Mouse (Mus musculus) embryo, embryonic 10 days (tissue): Measurements from ENCODE around the gene Pcdh8.

Experiments used
- DNase-seq: peaks from one replicate; pipeline ENCODE4 v3.0.0-alpha.2; 2015; ENCODE audit warnings: low spot score

The Pcdh8 gene

DNA sequence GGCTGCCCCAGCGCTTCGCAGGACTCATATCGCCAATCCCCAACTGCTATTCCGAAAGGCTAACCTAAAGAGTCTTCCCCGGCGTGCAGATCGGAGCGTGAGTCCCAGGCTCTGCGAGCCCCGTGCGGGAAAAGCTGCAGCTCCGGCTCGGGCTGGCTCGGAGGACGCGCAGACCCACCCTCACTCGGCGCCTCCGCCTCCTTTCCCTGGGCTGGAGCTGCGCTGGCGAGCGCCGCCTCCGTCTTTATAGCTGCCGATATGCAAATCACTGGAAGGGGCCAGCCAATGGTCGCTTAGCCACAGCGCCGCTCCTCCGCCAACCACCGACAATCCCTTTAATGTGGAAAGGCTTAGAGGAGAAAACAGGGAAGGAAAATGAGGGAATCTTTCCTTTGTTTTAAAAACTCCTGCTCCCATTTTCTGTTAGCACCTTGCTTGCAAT lies at the start of gene Pcdh8:
Pcdh8 (minus strand) TSS at position 219 of the 442 bp plus-strand sequence.
- peak; percentile 97 for DNase-seq

DNA sequence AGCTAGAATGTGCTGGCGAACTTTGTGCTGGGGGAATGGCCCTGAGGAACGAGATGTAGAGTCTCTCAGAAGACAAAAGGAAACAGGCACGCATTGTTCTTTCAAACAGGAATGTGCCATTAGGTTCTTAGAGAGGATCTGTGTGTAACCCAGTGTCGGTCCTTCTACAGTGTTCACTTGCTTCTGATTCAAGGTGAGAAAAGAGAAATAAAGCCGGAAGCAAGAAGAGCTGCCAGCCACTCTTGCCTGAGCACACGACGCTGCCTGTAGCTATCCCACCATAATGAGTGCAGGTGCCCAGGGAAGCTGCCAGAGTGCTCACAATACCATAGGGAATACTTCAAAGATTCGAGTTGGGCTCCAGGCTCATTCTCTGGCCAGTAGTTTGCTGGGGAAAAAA lies 43.6 kb upstream of the Pcdh8 start:
- no peak for DNase-seq

DNA sequence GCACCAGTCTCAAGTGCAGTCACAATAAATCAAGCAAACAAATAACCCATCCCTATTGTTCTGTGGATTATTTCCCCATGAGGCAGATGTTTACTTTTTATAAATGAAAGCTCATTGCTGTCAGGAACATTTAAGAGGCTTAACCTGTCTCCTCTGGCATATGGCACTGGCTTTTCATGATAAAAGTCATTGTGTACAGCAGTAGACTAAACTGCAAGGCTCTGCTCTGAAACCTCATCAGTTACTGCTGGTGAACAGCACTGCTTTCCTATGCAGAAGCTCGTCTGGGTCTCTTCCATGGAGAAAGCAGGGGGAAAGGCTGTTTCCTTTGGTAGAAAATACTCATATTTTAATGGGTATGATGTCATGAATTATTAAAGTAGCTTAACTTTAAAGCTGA lies 43.0 kb upstream of the Pcdh8 start:
- no peak for DNase-seq

DNA sequence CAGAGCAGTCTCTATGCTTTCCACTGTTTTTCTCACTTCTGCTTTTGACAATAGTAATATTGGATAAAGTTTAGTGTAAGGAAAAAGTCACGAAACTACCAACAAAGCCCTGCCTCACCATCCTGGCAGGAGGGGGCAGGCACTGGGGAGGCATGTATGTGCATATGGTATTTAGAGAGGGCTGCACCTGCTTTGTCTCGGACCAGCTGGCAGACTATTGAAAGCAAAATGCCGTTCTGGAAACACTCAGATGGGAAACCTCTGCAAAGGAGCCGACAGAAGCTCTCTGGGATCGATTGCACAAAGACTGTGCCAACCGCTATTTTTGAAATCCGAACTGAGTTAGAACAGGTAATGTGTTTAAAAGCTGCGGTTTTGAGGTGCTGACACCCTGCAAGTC lies 22.1 kb upstream of the Pcdh8 start:
- DNase-seq, result no peak

DNA sequence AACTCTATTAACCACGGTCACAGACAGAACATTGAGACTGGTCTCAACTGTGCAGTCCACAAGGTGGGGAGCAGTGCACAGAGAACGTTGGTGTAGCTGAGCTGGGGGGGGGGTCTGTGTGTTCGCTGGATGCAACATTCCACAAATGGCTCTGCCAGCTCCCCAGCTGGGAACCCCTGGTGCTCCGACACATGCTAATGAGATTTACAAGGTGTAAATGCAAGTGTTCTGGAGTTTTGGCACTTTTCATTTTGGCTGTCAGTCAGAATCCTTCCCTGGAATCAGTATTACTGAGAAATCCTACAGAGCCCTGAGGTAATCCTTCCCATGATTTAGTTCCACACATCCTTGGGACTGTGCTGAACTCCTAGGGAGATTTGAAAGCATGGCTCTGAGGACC lies 18.4 kb upstream of the Pcdh8 start:
- DNase-seq, result no peak

DNA sequence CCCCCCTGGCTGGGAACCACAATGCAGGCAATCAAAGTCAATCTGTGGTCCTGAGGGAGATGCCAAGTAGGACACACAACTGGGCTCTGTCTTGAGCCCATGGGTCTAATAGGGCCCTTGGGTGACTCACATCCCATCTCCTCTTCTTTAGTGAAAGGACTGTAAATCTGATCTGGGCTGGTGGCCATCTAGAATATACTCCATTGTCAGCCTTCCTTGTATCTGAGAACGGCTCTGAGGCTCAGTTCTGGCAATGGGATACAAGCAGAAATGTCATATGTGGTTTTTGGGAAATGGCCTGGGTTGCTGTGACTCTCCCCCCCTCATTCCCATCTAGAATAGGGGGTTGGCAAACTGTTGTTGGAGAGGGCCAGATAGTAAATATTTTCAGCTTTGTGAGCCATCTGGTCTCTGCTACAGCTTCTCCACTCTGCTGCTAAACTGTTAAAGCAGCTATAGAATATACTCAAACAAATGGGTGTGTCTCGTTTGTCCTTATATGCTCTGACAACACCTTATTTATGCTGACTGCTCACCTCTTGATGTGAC lies 17.6 kb upstream of the Pcdh8 start:
- DNase-seq, result no peak

DNA sequence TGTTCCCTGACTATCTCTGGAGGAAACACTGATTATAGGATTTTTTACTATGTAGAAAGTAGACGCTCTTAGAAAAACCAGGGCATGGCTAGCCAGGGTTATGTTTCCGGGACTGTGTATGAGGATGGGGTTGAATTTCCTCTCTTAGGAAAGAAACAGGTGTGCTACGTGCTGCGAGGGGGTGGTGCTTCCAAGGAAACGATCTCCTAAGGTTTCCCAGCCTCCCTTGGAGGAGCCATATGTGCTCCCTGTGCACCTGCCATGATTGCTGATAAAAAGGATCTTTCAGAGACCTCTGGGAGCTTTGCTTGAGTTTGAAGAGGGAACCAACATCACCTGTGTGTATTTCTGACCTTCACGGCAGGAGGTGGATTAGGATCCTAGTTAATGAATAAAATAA lies 16.8 kb upstream of the Pcdh8 start:
- DNase-seq, result no peak

DNA sequence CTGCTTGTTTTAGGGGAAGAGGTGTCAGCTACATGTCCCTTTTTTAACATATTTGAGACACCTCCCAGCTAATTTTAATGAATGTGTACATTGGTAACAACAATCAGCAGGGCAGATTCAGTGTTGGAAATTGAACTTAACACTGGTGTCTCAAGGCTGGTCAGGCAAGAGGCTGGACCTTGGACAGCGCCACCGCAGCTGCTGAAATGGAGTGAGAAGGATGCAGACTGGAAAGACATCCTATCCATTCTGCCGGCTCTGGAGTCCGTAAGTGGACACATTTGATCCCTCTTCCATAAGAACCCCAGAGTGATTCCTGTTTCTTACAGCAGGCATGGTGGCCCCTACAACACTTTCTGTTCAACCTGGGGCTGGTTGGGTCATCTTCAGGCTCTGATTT lies 14.3 kb upstream of the Pcdh8 start:
- peak; percentile 74 for DNase-seq

DNA sequence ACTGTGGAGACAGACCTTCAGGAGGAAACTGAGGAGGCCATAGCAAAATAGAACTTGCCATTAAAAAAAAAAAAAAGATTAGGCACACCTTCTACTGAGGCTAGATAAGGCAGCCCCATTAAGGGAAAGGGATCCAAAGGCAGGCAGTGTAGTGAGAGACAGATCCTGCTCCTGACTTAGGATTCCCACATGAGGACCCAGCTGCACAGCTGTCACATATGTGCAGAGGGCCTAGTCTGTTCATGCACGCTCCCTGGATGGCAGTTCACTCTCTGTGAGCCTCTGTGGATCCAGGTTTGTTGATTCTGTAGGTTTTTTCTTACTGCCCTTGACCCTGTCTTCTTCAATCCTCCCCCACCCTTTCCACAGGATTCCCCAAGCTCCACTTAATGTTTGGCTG lies 9.8 kb upstream of the Pcdh8 start:
- no peak for DNase-seq

DNA sequence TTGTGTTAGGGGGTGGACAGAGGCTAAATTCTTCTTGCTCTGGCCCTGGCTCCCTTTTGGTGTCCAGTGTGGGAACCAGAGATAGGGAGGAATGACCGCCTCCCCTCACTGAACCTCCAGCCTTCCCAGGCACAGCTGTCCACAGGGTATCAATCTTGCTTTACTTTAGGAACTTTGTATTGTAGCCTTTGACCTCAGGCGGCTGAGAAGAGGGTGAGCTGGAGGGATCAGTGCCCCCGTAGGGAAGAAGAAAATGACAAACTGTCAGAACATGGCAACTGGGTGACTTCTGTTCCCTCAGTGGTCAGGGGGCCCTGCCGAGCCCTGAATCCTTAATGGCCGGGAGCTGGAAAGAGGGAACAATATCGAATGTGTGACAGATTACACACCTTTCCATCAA lies 9.2 kb upstream of the Pcdh8 start:
- peak; percentile 68 for DNase-seq

DNA sequence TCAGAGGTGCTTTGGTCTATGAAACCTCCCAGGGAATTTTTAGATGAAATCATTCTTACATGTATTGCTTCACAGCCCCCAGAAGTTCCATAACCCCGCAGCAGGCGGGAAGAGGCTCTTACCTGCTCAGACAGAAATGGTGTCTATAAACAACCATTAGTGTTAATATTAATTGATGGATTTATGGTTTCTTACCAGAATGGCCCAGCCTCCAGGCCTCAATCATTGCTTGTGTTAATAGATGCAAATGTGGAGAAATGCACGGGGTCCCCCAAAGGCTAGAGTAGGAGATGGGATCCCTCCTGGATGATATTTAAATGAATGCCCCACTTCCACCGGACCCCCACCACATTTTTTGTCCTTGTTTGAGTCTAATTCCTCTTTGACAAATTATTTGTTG lies 8.7 kb upstream of the Pcdh8 start:
- DNase-seq, result no peak

DNA sequence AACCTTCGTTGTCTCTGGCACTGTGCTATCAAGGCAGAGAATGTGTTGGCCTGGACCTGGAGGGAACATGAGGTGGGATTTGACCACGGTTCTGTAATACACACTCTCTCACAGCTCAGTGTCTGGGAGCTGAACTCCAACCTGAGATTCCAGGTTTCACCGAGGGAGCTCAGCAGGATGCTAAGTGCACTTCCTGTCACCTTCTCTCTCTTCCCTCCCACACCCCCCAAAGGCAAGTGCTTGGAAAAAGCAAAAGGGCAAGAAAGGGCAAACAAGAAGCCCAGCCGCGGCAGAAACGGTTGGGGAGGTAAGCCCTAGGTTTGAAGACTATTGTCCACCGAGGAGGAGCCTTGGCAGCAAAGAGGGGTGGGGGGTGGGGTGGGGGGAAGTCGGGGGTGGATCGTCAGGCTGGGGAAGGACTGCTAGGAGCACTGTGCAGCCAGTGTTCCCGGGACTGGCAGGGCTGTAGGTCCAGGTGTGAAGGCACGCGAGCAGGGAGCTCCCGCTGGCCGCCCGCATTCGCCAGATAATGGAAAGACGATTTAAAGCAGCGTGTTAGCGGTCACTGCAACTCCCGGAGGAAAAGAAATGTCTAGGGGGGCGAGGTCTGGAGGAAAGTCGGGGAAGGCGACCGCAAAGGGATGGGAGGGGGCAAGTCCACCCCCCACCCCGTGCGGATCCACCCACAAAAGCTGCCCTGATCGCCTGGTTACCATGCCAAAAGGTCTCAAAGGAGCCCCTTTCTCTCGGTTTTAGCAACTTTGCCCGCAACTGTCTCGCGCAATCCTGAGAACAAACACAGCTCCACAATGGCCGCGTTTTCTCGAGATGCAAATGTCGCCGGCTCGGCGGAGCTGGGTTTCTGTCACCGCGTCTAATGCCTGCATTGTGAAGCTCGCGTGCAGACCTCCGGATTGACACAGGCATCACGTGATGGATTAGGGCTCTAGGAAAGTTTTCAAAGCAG lies 2.6 kb upstream of the Pcdh8 start:
- DNase-seq, result peak; percentile 87

DNA sequence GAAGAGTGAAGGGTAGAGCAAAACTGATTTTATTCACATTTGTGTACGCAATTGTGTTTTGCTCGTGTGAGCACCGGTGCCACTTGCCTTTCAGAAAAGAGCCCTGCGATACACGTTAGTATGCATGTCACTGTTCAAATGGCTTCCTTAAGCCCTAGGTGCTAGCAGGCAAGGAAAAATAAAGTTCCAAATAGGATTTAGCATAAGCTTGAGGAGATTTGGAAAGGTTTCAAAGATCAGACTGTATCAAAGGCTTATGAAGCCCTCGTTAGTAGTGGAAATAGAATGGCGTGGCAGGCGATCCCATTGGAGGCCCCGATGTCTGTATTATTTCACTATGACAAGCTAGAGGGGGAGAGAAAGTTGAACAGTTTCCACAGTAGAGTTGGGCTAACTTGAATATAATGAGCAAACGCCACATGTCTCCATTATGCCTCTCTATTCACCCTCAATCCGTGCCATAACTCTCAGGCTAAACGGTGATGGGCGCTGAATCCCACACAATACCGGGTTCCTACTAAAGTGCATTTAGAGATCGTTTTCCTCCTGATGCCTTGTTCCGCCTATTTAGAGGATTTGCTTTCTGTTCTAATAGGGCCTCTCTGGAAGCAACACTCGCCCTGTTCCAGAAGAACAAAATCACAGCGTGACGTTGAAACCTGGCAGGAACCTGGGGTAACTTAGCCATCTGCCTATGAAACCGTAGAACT lies 845 bp upstream of the Pcdh8 start:
- peak; percentile 35 for DNase-seq

DNA sequence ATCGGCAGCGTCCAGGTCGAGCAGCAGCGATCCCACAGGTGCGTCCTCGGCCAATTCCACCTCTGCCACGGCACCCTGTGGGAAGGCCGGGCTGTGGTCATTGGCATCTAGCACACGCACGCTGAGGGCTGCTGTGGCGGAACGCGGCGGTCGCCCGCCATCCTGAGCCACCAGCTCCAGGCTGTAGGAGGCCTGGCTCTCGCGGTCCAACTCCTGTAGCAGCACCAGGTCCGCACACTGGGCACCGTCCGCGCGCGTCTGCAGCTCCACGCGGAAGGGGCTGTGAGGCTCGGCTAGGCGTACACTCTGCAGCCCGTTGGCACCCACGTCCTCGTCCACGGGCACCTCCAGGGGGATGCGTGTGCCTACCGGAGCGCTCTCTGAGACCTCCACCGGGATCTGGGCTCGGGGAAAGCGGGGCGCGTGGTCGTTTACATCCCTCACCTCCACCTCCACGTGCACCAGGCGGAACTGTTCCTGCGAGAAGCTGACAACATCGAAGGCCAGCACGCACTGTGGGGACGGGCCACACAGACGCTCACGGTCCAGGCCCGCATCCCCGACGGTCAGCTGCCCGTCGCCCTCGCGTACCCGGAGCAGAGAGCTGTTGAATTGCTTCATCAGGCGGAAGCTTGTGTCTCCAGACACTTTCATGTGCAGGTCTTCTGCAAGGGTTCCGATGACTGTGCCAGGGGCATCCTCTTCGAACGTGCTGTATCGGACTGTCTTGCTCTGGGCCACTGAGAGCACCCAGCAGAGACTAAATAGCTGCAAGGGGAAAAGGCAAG lies 612 bp downstream of the Pcdh8 start:
- peak; percentile 35 for DNase-seq

DNA sequence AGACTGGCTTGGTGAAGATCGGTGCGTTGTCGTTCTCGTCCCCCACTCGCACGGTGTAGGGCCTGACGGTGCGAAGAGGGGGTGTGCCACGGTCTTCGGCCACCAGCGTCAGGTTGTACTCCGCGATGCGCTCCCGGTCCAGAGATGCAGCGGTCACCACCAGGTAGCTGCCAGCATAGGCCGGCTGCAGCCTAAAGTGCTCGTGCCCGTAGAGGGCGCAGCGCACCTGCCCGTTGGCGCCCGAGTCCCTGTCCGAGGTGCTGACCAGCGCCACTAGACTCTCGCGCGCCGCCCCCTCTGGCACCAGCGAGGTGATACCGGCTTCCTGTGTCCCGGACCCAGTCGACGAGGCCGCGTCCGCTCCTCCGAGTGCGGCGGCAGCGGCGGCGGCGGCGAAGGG lies 1.5 kb downstream of the Pcdh8 start:
- DNase-seq, result peak; percentile 90

DNA sequence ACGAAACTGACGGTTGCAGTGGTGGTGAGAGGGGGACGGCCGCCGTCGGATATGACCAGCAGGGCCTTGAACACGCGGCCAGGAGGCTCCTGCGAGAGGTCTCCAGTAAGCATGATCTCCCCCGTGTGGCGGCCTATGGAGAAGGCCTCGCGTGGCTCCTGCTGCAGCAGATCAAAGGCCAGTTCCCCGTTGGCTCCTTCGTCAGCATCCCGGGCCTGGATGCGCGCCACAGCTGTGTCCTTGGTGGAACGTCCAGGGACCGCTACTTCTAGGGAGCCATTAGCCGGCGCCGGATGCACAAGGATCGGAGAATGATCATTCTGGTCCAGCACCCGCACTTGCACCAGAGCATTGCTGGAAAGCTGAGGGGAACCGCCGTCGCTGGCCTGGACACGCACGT lies 2.1 kb downstream of the Pcdh8 start:
- DNase-seq, result peak; percentile 58

DNA sequence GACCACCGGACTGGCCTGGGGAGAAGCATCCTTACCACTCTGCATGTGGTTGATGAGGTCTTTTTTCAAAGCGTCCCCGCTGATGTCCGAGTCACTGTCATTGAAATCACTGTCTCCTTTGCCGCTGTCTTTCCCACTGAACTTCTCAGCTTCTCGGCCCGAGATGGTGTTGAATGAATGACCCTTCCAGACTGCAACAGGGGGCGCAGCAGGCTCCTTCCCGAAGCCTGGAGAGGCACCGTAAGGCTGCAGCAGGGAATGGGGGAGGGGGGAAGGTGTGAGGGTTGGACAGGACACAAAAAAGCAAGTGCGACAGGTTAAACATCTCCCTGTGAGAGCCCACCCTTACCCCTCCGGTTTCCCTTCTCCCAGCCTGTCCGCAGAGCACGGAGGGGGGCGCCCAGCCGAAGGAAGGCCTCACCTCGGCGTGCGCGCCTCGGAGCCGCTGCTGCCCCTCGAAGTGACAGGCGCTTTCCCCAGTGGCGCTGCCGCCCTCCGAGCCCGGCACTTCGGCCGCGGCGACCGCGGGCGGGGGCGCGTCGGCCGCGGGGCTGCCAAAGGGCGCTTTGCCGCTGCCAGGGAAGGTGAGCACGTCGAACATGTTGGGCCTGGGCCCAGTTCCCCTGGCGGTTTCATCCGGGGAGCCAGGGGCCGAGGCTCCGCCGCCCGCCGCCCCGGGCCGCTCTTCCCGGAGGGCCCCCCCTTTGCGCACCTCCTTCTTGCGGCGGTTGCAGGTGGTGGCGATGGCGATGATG lies 2.9 kb downstream of the Pcdh8 start:
- peak; percentile 13 for DNase-seq

DNA sequence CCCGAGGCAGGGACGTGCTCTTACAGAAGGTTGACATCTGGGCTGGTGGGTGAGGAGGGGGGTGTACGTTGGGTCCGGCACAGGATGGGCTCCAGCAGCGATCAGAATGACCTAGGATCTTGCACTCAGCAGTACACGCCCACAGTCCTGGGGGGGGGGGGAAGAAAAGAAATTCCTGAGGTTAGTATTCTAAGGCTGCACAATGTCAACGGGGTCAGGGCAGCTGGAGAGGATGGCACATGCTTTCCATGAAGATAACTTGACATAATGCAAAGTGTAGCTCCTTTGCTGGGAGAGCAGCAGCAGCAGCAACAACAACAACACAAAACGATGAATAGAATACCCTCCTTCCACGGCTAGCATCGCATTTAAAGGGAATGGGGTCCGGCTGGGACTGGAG lies 3.5 kb downstream of the Pcdh8 start:
- peak; percentile 13 for DNase-seq

DNA sequence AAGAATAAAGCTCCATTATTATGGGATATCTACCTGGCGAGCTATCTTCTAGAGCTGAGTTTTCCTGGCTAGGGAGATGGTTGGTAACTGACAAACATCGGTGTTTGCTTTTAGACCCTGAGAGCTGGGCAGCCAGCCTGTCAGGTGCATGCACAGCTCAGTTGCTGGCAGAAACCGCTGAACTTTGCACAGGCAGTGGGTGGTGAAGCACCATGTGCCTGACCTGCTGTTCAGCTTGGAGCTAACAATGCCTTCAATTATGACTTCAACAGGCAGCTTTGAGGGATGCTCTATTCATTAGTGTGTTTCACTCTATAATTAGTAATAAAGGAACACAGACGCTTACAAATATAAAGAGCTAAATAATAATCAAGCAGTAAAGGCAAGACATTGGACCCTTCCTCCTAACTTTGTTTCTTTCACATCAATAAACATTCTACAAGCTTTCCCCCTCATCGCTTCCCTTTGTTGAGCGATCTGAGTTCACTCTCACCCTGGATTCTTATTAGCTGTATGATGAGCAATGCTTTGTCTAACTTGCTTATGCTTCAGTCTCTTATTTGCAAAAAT lies 5.8 kb downstream of the Pcdh8 start:
- DNase-seq, result no peak

DNA sequence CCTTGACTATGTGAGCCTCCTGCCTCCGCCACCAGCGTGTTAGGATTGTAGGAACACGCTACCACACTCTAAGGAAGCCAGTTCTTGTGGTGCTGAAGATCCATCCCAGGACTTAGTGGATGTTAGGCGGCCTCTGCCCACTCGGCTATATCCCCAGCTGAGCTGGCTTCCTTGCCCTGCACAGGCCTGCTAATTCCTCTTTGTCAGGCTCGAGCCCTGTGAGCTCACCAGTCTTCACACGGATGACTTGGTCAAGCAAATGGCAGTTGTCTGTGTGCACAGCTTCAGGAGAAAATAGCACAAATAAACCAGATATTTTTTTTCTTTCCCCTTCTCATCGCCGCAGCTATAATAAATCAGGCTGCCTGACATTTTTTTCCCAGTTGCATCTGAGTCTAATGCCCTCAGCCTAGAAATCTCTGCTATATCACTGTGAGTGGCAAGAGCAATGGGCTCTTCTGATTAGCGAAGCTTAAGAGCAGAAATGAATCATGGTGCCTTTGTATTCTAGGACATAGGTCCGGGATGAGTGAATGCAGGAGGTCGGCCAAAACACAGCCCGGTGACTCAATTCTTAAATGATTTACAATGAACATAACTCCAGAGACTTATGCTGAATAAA lies 16.4 kb downstream of the Pcdh8 start:
- DNase-seq, result peak; percentile 22

DNA sequence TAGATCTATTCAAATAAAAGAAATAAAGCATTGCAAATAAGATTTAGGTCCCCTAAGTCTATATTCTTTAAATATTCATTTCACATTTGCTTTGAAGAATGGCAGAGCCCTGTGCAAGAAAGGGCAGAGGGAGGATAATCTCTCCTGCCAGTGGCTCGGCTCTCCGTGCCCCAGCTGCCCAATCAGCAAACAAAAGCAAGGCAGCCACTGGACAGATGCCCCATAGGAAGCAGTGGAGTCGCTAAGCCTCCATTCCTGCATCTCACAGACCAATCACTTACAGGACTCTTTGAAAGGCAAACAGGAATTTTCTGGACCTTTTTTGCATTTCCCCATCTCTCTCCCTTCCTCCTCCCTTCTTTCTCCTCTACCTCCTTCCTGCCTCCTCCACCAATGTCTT lies 17.0 kb downstream of the Pcdh8 start:
- DNase-seq, result no peak
